Mouse (Mus musculus) MEL (cell line): ENCODE results near the gene Smarca4. TPM values are rescaled to one million over a fixed set of nuclear protein-coding genes. Genes with fewer than 3 reads are reported as not detected.

ENCODE experiments used
- DNase-seq: peaks from one replicate; pipeline ENCODE4 v3.0.0; 2011; ENCODE audit warnings: low read depth, low spot score
- H3K27ac ChIP-seq: 2 replicates; pipeline ENCODE4 v1.5.1; 2012; ENCODE audit warnings: low read depth, mild to moderate bottlenecking, control low read depth, low read length, moderate library complexity; ENCODE audit not compliant: control insufficient read depth
- H3K27me3 ChIP-seq, 2 experiments: fragments of 150-350 bp in 1 of 2; sonication (generic) in 1 of 2; 2 replicates each; pipeline ENCODE4 v1.6.1; 2012; ENCODE audit warnings: low read length in 2 of 2, mild to moderate bottlenecking in 2 of 2, improper control_type of control experiment in 1 of 2, moderate library complexity in 1 of 2; ENCODE audit not compliant: insufficient read depth in 2 of 2, control insufficient read depth in 1 of 2
- H3K36me3 ChIP-seq, 2 experiments: 2 replicates each; pipeline ENCODE4 v1.6.1; 2012 to 2014; ENCODE audit warnings: low read length in 2 of 2, improper control_type of control experiment in 1 of 2, inconsistent platforms in 1 of 2, mild to moderate bottlenecking in 1 of 2; ENCODE audit not compliant: insufficient read depth in 2 of 2, control insufficient read depth in 1 of 2
- H3K4me1 ChIP-seq, 2 experiments: fragments of 150-350 bp in 1 of 2; sonication (generic) in 1 of 2; 2 replicates each; pipeline ENCODE4 v1.6.1; 2012; ENCODE audit warnings: low read length in 2 of 2, improper control_type of control experiment in 1 of 2, mild to moderate bottlenecking in 1 of 2; ENCODE audit not compliant: insufficient read depth in 2 of 2, control insufficient read depth in 1 of 2
- H3K4me3 ChIP-seq, 2 experiments: fragments of 150-350 bp in 1 of 2; sonication (generic) in 1 of 2; 2 replicates each; pipeline ENCODE4 v1.5.1; 2012; ENCODE audit warnings: low read depth in 2 of 2, low read length in 2 of 2, mild to moderate bottlenecking in 2 of 2, moderate library complexity in 2 of 2, control low read depth in 1 of 2, improper control_type of control experiment in 1 of 2; ENCODE audit not compliant: control insufficient read depth in 1 of 2, insufficient read depth in 1 of 2
- H3K79me2 ChIP-seq: 2 replicates; pipeline ENCODE4 v1.6.1; 2012; ENCODE audit warnings: mild to moderate bottlenecking, low read length, moderate library complexity; ENCODE audit not compliant: control insufficient read depth, poor library complexity, insufficient read depth
- H3K9ac ChIP-seq: 2 replicates; pipeline ENCODE4 v1.6.1; 2012; ENCODE audit warnings: low read depth, mild to moderate bottlenecking, control low read depth, low read length, moderate library complexity; ENCODE audit not compliant: control insufficient read depth, poor library complexity, severe bottlenecking
- H3K9me3 ChIP-seq: fragments of 150-350 bp; sonication (generic); replicated peaks from 2 replicates; pipeline ENCODE4 v1.6.1; 2012; ENCODE audit warnings: mild to moderate bottlenecking, low read length, improper control_type of control experiment, moderate library complexity; ENCODE audit not compliant: insufficient read depth
- BHLHE40 ChIP-seq: IDR thresholded peaks from 2 replicates; pipeline ENCODE4 v1.6.1; 2012; ENCODE audit warnings: low read depth, mild to moderate bottlenecking, inconsistent platforms, low read length, improper control_type of control experiment, borderline replicate concordance
- CHD1 ChIP-seq: IDR thresholded peaks from 2 replicates; pipeline ENCODE4 v1.6.1; 2012; ENCODE audit warnings: low read depth, mild to moderate bottlenecking, inconsistent platforms, low read length, improper control_type of control experiment
- CHD2 ChIP-seq: IDR thresholded peaks from 2 replicates; pipeline ENCODE4 v1.6.1; 2011; ENCODE audit warnings: low read length, improper control_type of control experiment
- CTCF ChIP-seq, 3 experiments: IDR thresholded peaks in 2 of 3; conservative IDR thresholded peaks in 1 of 3; 2 replicates each; pipeline ENCODE4 v1.5.1; 2011 to 2012; ENCODE audit warnings: low read length in 3 of 3, low read depth in 2 of 3, mild to moderate bottlenecking in 2 of 3, improper control_type of control experiment in 1 of 3, inconsistent platforms in 1 of 3, mixed read lengths in 1 of 3, moderate library complexity in 1 of 3; ENCODE audit not compliant: control insufficient read depth in 1 of 3, insufficient read depth in 1 of 3, poor library complexity in 1 of 3, severe bottlenecking in 1 of 3
- E2F4 ChIP-seq: IDR thresholded peaks from 2 replicates; pipeline ENCODE4 v1.6.1; 2011; ENCODE audit warnings: low read depth, low read length, improper control_type of control experiment, borderline replicate concordance
- EP300 ChIP-seq, 2 experiments: IDR thresholded peaks; 2 replicates each; pipeline ENCODE4 v1.6.1; 2011; ENCODE audit warnings: improper control_type of control experiment in 2 of 2, low read length in 2 of 2, low read depth in 1 of 2, mild to moderate bottlenecking in 1 of 2
- GABPA ChIP-seq: IDR thresholded peaks from 2 replicates; pipeline ENCODE4 v1.6.1; 2012; ENCODE audit warnings: low read depth, mild to moderate bottlenecking, inconsistent platforms, low read length, improper control_type of control experiment, moderate library complexity
- JUND ChIP-seq: IDR thresholded peaks from 2 replicates; pipeline ENCODE4 v1.6.1; 2011; ENCODE audit warnings: low read depth, mild to moderate bottlenecking, improper control_type of control experiment, low read length
- KAT2A ChIP-seq: conservative IDR thresholded peaks from 2 replicates; pipeline ENCODE4 v1.6.1; 2012; ENCODE audit warnings: low read depth, low read length, improper control_type of control experiment, inconsistent platforms
- MAX ChIP-seq: IDR thresholded peaks from 2 replicates; pipeline ENCODE4 v1.6.1; 2011; ENCODE audit warnings: low read length, improper control_type of control experiment
- NELFE ChIP-seq: IDR thresholded peaks from 2 replicates; pipeline ENCODE4 v1.6.1; 2011; ENCODE audit warnings: low read depth, low read length, improper control_type of control experiment
- NRF1 ChIP-seq: IDR thresholded peaks from 2 replicates; pipeline ENCODE4 v1.6.1; 2014; ENCODE audit warnings: low read depth, mild to moderate bottlenecking, inconsistent platforms, low read length, improper control_type of control experiment, moderate library complexity; ENCODE audit not compliant: poor library complexity, insufficient read depth, severe bottlenecking
- POLR2A ChIP-seq, 2 experiments: IDR thresholded peaks; 2 replicates each; pipeline ENCODE4 v1.6.1; 2011 to 2012; ENCODE audit warnings: low read length in 2 of 2, mild to moderate bottlenecking in 2 of 2, control low read depth in 1 of 2, improper control_type of control experiment in 1 of 2, low read depth in 1 of 2, moderate library complexity in 1 of 2; ENCODE audit not compliant: control insufficient read depth in 1 of 2, insufficient read depth in 1 of 2, poor library complexity in 1 of 2
- POLR2AphosphoS2 ChIP-seq: IDR thresholded peaks from 2 replicates; pipeline ENCODE4 v1.6.1; 2011; ENCODE audit warnings: low read length, improper control_type of control experiment
- RAD21 ChIP-seq: IDR thresholded peaks from 2 replicates; pipeline ENCODE4 v1.6.1; 2011; ENCODE audit warnings: mild to moderate bottlenecking, low read depth, low read length, improper control_type of control experiment
- RCOR1 ChIP-seq: IDR thresholded peaks from 2 replicates; pipeline ENCODE4 v1.6.1; 2012; ENCODE audit warnings: low read depth, mild to moderate bottlenecking, inconsistent platforms, low read length, improper control_type of control experiment
- SIN3A ChIP-seq: IDR thresholded peaks from 2 replicates; pipeline ENCODE4 v1.6.1; 2012; ENCODE audit warnings: low read length, improper control_type of control experiment, inconsistent platforms
- TCF12 ChIP-seq: IDR thresholded peaks from 2 replicates; pipeline ENCODE4 v1.6.1; 2014; ENCODE audit warnings: low read depth, mild to moderate bottlenecking, inconsistent platforms, low read length, improper control_type of control experiment, moderate library complexity
- UBTF ChIP-seq: IDR thresholded peaks from 2 replicates; pipeline ENCODE4 v1.6.1; 2012; ENCODE audit warnings: low read depth, mild to moderate bottlenecking, inconsistent platforms, low read length, improper control_type of control experiment, moderate library complexity, borderline replicate concordance; ENCODE audit not compliant: insufficient read depth
- USF2 ChIP-seq, 2 experiments: IDR thresholded peaks; 2 replicates each; pipeline ENCODE4 v1.6.1; 2011 to 2012; ENCODE audit warnings: improper control_type of control experiment in 2 of 2, low read length in 2 of 2, borderline replicate concordance in 1 of 2, inconsistent platforms in 1 of 2, low read depth in 1 of 2, mild to moderate bottlenecking in 1 of 2; ENCODE audit not compliant: insufficient read depth in 1 of 2
- ZKSCAN1 ChIP-seq: IDR thresholded peaks from 2 replicates; pipeline ENCODE4 v1.6.1; 2012; ENCODE audit warnings: low read depth, mild to moderate bottlenecking, inconsistent platforms, low read length, improper control_type of control experiment, moderate library complexity
- ZMIZ1 ChIP-seq: IDR thresholded peaks from 2 replicates; pipeline ENCODE4 v1.6.1; 2012; ENCODE audit warnings: low read depth, mild to moderate bottlenecking, inconsistent platforms, low read length, improper control_type of control experiment, moderate library complexity
- polyA plus RNA-seq, 2 experiments: library from polyadenylated mRNA; stranded (reverse) in 1 of 2; unstranded in 1 of 2; fragments of >175 nt in 1 of 2; fragments of >200 nt in 1 of 2; gene quantifications; 2 replicates each; pipeline versions ENCODE4 v1.2.1 to v1.2.4; 2012; ENCODE audit warnings: low replicate concordance in 2 of 2, low read depth in 1 of 2; ENCODE audit not compliant: insufficient read length in 2 of 2, insufficient read depth in 1 of 2, missing spikeins in 1 of 2
- total RNA-seq: library from RNA; depleted of rRNA; stranded (reverse); fragments of 300-350 nt; gene quantifications from 2 replicates; pipeline ENCODE4 v1.2.3, GENCODE M21; 2012

The Smarca4 gene
- total and polyA plus RNA-seq, 3 experiments = 71.4 to 381 (median 249) TPM

DNA sequence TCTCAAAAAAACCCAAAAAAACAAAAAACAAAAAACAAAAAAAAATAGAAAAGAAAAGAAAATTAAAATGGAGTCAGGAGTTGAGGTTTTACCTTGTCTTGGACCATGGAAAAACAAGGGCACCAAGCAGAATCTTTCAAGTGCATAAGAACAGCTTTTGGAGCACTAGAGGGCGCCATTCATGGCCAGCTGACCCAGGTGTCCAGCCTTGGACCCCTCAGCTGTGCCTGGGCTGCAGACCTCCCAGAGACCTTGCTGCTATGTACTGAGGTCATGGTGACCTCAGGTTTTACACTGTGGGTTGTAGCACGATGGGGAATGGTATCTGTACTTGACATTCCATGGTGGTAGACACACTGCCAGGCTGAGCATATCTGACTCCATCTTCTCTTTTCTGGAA, 75.9 kb downstream of the Smarca4 start (continued):
- no peak for TF ChIP-seq GABPA
- TF ChIP-seq UBTF = no peak
- TF ChIP-seq KAT2A = no peak
- TF ChIP-seq JUND = no peak
- peak; percentile 91 to 98 (median 94) for TF ChIP-seq CTCF (IDR thresholded peaks at IDR 0.05 in 2 of 3, conservative IDR thresholded peaks at IDR 0.05 in 1 of 3; ENCODE audit: control insufficient read depth in 1 of 3, insufficient read depth in 1 of 3, low read depth in 2 of 3, low read length in 3 of 3, poor library complexity in 1 of 3, severe bottlenecking in 1 of 3)
- no peak for TF ChIP-seq USF2 (IDR thresholded peaks at IDR 0.05; ENCODE audit: borderline replicate concordance in 1 of 2, insufficient read depth in 1 of 2, low read depth in 1 of 2, low read length in 2 of 2)
- TF ChIP-seq CHD2 = no peak
- TF ChIP-seq RAD21 = peak; percentile 62
- peak; percentile 14; the same call in 1 of the 2 replicates for TF ChIP-seq TCF12
- no peak for TF ChIP-seq ZMIZ1
- TF ChIP-seq POLR2A (IDR thresholded peaks at IDR 0.05; ENCODE audit: control insufficient read depth in 1 of 2, insufficient read depth in 1 of 2, low read depth in 1 of 2, low read length in 2 of 2, poor library complexity in 1 of 2) = no peak
- TF ChIP-seq NELFE = no peak
- no peak for TF ChIP-seq SIN3A
- TF ChIP-seq RCOR1 = no peak
- no peak for TF ChIP-seq E2F4
- no peak for TF ChIP-seq NRF1
- no peak; the same call in 1 of the 2 replicates for TF ChIP-seq POLR2AphosphoS2
- TF ChIP-seq BHLHE40 = no peak
- peak; percentile 40; the same call in 1 of the 2 replicates for TF ChIP-seq ZKSCAN1

- no peaks in the 10 kb centered on the region for H3K9me3 ChIP-seq
- no peak overlapping the region for H3K27ac ChIP-seq
- H3K27me3 ChIP-seq = no peaks in the 10 kb centered on the region
- H3K4me1 ChIP-seq = no peaks in the 10 kb centered on the region
- H3K36me3 ChIP-seq = peaks cover 0 to 68% of the 10 kb centered on the region in 2 experiments; a peak in 2 of 4 replicates
- H3K79me2 ChIP-seq = no peaks in the 10 kb centered on the region
- TF ChIP-seq EP300 (IDR thresholded peaks at IDR 0.05; ENCODE audit: low read depth in 1 of 2, low read length in 2 of 2) = no peak
- TF ChIP-seq MAX = no peak
- TF ChIP-seq CHD1 = no peak
- no peak overlapping the region for H3K9ac ChIP-seq
- H3K4me3 ChIP-seq = no peak overlapping the region
- DNase-seq = no peak
These were observed 76.5 kb downstream of the Smarca4 start for GRCm38 (mm10) chr9:21692491-21692890.
